Mouse (Mus musculus) cortical plate, adult 2 months (tissue): ENCODE results near the gene Tor4a.

Experiments
- CTCF ChIP-seq: fragments of 200-500 bp; IDR thresholded peaks from 2 replicates; pipeline ENCODE4 v1.5.1; 2011; ENCODE audit warnings: mild to moderate bottlenecking, control low read depth, low read length; ENCODE audit not compliant: insufficient read depth; ENCODE audit errors: extremely low read depth
- POLR2A ChIP-seq: fragments of 200-500 bp; IDR thresholded peaks from 2 replicates; pipeline ENCODE4 v1.6.1; 2011; ENCODE audit warnings: mild to moderate bottlenecking, low read length, control low read depth; ENCODE audit not compliant: insufficient read depth; ENCODE audit errors: extremely low read depth

- TF ChIP-seq CTCF, result no peak
- peak; percentile 85 for TF ChIP-seq POLR2A
These were observed 28.4 kb upstream of the Tor4a start for GRCm38 (mm10) chr2:25224766-25225752.
